Mouse (Mus musculus) retina, postnatal 1 day (tissue): ENCODE data around the gene Gm9970.
"Not testable (repeated sequence)": the region's sequence is repeated elsewhere in the genome, so short reads cannot be mapped to it uniquely, and the experiment has no call there.

Source experiments
- DNase-seq: peaks from one replicate; pipeline ENCODE4 v3.0.0-alpha.2; 2012

Gm9970 gene

GRCm38 (mm10) chr5:31221304-31221945, 19.6 kb downstream of the Gm9970 start:
- peak; percentile 78 for DNase-seq

DNA sequence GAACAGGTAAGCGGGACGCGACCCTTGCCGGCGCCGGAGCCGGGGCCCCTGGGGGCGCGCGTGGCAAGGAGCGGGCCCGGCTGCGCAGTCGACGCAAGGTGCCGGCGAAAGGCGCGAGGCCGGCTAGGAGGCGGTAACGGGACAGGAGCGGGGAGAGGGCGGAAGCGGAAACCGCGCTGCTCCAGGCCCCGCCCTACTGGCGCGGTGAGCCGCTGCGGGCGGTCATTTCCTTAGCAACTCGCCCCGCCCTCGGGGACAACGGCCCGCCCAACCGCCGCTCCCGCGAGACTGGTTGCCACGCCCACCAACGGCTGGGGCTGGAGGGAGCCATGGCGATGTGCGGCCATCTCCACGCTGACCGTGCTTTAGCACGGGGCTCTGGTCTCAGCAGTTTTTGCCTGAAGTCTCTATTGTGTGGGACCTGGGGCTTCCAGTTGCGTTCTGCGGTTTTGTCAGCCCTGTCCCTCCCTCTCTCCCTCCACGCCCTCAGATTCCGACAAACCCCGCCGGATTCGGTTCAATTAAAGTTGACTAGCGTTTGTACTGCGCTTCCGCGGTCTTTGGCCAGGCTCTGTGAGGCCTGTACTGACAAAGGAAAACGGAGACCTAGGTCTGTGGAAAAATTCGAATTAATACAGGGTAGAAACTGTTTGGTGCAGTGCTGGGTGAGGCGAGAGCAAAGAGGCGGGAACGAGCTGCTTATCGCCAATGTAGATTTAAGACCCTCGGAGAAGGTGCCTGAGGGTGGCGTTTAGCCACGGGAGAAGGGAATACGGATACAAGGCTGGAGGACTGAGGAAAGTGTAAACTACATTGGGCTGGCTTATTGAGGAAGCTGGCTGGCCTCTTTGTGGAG, 20.4 kb downstream of the Gm9970 start, which contains the start of gene Ppm1g:
TSS of gene Ppm1g (minus strand) at position 240 of the 856 bp plus-strand sequence.
- DNase-seq: peak; percentile 97

GRCm38 (mm10) chr5:31219911-31220447, 21.1 kb downstream of the Gm9970 start:
- peak; percentile 80 for DNase-seq

DNA sequence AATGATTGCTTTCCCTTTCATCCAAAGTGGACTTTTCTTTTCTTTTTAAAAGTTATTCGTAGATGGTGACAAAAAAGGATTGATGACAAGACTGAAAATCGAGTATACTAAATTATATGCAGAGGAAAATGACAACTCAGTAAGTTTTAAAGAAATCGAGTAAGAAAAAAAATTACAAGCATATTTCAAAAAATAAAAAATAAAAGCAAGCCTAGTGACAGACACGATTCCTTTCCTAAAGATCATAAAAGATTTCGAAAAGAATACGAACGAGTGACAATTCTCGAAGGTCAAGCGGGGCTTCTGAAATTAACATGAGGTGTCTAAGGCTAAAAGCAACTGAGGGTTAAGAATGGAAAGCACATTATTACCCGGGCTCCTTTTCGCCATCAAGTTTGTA, 21.6 kb downstream of the Gm9970 start:
- no peak for DNase-seq

DNA sequence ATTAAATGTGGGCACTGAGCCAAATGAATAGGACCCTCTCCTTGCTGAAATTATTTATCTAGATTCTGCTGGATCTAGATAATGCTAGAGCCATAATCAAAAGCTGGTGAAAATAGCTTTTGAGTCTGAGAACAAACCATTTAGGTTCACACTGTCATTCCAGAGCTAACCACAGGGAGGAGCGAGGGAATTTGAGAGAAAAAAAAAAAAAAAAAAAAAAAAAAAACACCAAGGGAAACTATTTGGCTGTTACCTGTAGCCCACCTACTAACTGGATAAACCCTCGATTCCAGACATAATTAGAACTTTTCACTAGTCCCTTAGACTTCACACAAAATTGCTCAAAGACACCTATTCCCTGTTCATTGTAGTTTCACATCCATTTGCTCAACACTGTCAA, 22.0 kb downstream of the Gm9970 start:
- DNase-seq: peak; percentile 54

- peak; percentile 8 for DNase-seq
These were observed 22.7 kb downstream of the Gm9970 start for GRCm38 (mm10) chr5:31218294-31218693.

- DNase-seq: not testable (repeated sequence)
These were observed 24.5 kb downstream of the Gm9970 start for GRCm38 (mm10) chr5:31216554-31216953.

DNA sequence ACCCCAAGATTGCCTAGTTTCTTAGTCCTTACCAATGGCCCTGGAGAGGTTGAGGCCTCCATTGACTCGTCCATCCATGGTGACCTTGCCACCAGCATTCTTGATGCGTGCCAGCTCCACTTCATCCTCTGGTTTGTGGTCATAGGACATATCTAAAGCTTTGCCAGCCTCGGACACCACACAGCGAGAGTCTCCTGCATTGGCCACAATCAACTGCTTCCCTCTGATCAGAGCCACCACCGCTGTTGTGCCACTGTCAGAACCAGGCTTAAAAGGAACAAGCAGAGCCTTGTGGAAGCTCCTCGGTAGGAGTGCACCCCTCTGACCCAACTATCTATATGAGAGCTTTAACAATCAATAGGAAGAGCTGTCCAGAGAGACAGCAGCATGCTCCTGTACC, 36.6 kb downstream of the Gm9970 start:
- no peak for DNase-seq

GRCm38 (mm10) chr5:31203866-31204265, 37.2 kb downstream of the Gm9970 start:
- no peak for DNase-seq

DNA sequence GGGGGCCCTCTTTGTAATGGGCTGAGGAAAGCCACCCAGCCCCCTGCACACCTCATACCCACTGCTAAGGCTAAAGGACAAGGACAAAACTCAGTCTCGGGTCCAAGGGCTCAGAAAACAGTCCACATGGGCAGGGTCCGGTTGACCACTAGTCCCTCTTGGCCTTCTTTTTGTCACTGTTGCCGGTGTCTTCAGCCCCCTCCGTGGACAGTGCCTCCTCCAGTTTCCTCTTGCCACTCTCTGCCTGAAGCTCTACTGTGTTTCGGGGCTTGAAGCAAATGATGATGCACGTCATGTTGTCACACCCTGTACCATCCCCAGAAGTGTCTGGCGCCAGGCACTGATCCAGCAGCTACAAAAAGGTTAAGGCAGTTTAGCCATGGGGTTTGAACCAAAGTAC, 38.1 kb downstream of the Gm9970 start:
- DNase-seq: no peak

GRCm38 (mm10) chr5:31201742-31202590, 39.1 kb downstream of the Gm9970 start, which contains the start of gene Zfp513:
Gene Zfp513, minus strand, starts transcription at chr5:31202303.
- peak; percentile 99 for DNase-seq

DNA sequence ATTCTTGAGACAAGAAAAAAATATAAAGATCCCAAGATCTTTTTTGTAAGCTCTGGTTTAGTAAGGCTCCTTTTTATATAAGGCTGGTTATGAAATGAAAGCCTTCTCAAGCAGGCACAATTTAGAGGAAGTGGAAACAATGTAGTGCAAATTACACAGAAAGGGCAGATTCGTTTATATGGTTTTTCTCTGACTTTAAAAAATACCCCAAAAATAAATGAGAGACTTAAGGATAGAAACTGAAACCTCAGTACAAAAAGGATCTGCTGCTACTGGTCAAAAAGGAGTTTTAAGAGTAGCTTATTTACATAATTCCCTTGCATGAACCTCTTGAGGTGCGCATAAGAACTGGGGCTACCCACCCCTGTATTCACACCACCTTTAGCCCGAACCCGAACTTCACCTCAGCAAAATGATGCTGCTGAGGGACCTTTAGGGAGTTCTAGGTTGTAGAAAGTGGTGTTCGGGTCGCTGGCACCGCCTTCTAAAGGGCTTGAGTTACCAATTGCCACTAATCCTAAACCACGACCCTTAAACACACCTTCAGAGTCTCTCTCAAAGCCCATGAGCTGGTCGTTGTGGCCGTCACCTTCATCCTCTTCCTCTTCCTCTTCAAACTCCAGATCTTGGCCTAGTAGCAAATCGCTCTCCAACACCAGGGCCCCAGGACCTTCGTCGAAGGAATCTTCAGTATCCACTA, 39.8 kb downstream of the Gm9970 start:
- no peak for DNase-seq

GRCm38 (mm10) chr5:31200327-31200768, 40.7 kb downstream of the Gm9970 start:
- DNase-seq: no peak

DNA sequence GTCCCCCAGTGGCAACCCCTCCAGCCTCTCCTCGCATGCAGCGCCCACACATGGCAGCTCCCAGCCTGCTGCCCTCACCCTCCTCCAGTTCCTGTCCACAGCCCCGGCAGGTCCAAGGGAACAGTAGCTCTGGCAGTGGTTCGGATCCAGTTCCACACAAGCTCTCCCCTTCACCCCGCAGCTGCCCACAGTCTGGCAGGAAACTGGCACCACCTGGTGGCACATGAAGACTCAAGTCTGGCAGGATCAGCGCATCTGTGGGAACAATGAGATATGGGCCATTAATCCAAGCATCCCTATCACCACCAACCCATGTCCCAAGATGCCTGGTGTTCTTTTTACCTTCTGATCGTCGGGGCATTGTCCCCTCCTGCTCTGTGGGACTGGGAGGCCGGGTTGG, 41.1 kb downstream of the Gm9970 start:
- DNase-seq: peak; percentile 40

- DNase-seq: no peak
These were observed 41.6 kb downstream of the Gm9970 start for GRCm38 (mm10) chr5:31199321-31199892.

GRCm38 (mm10) chr5:31198616-31199320, 42.3 kb downstream of the Gm9970 start:
- DNase-seq: no peak

DNA sequence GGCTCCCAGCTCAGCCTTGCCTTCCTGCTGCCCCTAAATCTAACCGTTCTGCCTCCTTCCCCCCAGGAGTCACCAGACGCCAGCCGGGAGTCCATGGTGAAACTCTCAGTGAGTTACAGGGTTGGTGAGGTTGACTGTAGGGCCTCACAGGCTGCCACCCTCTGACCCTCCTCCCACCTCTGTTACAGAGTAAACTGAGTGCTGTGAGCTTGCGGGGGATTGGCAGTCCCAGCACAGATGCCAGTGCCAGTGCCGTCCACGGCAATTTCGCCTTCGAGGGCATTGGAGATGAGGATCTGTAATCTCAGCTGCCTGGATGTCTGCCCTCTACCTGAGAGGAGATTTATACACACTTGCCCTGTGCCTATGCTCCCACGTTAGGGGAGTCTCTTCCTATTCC, 42.9 kb downstream of the Gm9970 start:
- DNase-seq: no peak

GRCm38 (mm10) chr5:31197072-31197471, 44.0 kb downstream of the Gm9970 start:
- DNase-seq: no peak

DNA sequence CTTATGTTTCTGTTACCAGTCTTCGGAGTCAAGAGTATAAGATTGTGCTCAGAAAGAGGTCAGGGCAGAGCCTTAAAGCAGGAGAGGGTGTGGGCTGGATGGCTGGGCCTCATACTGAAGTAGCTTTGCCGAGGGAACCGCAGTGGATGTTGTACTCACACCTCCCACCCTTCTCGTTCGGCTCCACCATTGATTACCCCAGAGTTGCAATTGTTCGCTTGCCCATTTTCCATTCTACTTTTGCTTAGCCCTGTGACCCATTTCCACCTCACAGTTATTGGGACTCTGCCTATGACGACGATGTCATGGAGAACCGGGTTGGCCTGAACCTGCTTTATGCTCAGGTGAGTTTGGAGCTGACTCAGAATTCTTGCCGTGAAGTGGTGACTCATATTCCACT, 44.8 kb downstream of the Gm9970 start:
- no peak for DNase-seq

GRCm38 (mm10) chr5:31195671-31196070, 45.4 kb downstream of the Gm9970 start:
- DNase-seq: no peak
